Mouse (Mus musculus) v-Abl transformed pro-B cells (cell line): ENCODE data around the gene Foxp1.

Experiments
- in situ Hi-C, 2 experiments: fragments of 400-800 bp; cut with MboI; formaldehyde crosslinking; loops; one replicate each; pipeline ENCODE4 v1.15.1; 2025; ENCODE audit not compliant: unreplicated experiment in 2 of 2

Gene Foxp1

DNA sequence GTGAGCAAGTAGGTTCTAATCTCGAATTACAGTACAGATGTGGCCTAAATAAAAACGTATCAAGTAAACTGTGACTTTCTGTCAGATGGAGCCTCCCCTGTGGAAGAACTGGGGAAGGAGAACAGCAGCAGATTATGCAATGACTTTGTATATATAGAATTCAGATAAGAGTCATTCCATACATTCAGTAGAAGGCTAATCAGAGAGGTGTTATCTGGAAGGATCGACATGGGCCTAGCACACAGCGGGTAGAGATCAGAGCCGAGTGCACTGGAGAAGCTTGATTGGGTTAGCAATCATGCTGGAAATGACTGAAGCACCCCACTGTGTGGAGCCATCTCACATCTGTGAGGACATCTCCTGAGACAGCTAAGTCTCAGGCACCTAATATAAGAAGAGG, 150.1 kb downstream of the Foxp1 start:
- in situ Hi-C loops = loop anchor here (5.0 kb wide), 2 partner anchors 35 to 70 kb away; no protein-coding TSS in a partner anchor

DNA sequence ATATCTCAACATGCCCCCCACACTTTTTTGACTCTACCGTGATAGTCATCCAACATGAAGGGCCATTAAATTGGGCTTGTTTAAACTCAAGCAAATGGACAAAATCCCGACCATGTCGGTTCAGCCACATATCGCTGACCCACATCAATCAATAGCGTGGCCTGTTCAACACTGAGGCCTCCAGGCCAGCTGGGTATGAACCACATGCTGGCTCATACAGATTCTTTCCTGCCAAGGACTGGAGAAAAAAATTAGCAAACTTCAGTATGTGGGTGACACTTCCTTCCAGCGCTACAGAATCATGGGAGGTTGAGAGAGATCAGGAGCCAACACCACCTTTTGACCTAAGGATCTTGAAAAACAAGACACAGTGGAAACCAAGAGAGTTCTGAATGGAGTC, 150.5 kb downstream of the Foxp1 start:
- in situ Hi-C loops = loop anchor here (5.0 kb wide), 2 partner anchors 35 to 70 kb away; no protein-coding TSS in a partner anchor

DNA sequence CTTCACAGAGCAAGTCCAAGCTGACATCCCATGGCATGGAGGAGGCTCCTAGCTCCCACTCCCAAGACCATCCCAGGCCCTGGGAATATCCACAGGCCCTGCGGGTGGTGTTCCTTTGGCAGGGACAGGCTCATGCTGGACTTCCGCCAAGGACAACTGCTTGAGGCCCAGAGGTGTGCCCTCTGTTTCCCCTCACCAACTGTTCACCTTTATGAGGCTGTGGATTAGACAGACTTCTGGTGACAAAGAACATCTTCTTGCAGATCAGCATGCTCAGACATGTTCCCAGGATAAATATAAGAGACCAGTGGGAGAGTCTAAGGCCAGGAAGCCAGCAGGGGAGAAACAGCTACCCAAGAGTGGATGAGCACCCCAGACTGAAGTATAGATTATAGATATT, 152.6 kb downstream of the Foxp1 start:
- in situ Hi-C loops = loop anchor here (5.0 kb wide), 2 partner anchors 33 to 68 kb away; no protein-coding TSS in a partner anchor

GRCm38 (mm10) chr6:99369156-99369555, 153.4 kb downstream of the Foxp1 start:
- in situ Hi-C loops = no loop called here

DNA sequence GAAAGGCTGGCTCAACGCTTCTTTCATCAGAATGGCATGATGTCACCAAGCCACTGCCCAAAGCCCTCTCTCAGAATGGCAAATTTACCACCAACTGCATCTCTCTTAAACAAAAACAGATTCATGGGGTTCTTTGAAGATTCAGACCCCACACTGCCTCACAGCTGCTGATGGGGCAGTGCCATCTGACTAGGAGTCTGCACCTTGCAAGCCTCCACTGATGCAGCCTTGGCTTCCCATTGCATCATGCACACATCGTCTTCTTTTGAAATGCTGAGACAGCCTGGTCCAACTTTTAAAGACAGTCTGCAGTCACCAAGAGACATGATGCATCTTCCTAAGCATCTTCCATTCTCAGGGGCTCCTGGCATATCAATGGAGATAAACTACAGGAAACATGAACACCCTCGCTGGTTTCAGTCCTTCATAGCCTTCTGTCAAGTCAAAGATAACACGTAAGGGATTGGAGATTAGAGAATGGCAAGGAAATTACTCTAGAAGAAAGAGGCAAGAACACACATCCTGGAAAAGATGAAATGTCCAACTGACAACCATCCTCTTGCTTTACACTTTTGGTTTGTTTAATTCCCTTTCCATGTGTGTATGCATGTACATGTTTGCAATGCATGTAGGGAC, 154.3 kb downstream of the Foxp1 start:
- in situ Hi-C loops = no loop called here

- in situ Hi-C loops = no loop called here
Observed at GRCm38 (mm10) chr6:99364545-99364944, 158.0 kb downstream of the Foxp1 start.

- in situ Hi-C loops = no loop called here
Observed at GRCm38 (mm10) chr6:99360581-99360980, 161.9 kb downstream of the Foxp1 start.

DNA sequence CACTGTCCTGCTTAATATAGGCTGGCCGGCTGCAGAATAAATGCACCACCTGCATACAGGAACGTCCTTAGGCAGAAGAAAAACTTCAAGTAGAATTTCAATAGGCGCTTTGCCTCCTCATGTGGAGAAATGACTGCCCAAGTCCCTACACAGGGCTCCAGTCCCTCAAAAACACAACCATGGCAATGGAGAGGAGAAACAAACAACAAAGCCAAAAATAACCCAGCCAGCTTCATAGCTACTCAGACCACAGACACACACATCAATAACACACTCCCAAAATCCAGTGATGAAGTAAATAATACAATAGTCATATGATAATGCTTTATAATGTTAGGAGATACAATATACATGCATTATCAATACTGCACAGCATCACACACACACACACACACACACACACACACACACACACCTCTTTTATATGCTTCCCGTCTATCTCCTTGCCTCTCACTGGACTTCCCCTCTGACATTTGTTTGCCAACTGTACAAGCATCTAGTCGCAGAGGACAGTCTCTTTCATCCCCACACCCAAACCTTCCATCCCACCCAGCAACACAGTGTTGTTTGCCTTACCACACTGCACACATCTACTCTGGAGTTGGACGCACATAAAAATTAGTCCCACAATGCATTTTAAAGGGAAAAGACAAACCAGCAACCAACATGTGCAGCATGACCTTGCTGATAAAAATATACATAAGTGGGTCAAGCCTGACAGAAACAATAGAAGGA, 162.6 kb downstream of the Foxp1 start:
- in situ Hi-C loops = no loop called here

DNA sequence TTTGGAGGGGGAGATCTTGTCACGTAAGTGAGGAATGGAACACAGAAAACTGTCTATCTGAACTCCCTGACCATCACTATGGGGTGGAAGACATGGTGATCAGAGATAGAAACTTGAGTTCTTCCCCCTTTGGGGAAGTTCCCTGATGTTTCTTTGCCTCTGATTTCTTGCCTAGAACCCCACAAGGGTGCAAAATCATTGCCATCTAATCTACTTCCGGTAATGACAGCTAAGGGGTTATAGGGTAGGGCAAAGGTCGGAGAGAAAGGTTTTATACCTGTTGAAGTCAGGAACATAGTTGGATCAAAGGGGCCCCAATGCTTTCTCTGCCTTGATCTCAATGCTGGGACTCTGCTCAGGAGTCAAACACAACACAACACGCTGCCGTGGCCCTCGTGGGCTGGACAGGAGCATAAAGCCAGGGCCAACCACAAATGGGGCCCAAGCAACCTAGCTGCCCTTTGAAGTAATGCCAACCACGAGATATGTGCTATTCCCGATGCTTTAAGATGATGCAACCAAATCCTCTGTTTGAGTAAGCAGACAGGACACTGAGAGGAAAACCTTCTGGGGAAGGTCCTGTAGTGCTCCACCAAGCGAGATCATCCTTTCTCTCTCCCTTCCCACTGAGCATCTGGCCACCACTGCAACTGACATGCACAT, 163.4 kb downstream of the Foxp1 start:
- in situ Hi-C loops = no loop called here

DNA sequence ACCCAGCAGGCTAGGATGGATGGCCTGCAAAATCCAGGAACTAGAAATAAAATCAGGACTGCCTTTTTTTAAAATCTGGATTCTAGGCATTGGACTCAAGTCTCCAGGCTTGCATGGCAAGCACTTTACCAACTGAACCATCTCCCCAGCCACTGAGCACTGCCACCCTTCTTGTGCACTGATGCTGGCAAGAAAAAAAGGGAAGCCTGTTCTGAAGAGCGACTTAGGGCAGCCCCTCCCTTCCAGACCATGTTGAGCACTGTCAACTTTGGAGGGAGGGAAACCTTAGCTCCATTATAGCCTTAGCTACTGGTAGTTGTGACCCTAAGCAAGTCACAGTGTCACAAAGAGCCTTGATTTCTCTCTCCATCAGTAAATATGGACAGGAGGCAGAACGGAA, 164.6 kb downstream of the Foxp1 start:
- in situ Hi-C loops = no loop called here

- in situ Hi-C loops = no loop called here
Observed at GRCm38 (mm10) chr6:99354338-99354737, 168.2 kb downstream of the Foxp1 start.

- in situ Hi-C loops = no loop called here
Observed at GRCm38 (mm10) chr6:99353441-99353840, 169.1 kb downstream of the Foxp1 start.

- in situ Hi-C loops = no loop called here
Observed at GRCm38 (mm10) chr6:99350566-99350965, 172.0 kb downstream of the Foxp1 start.

DNA sequence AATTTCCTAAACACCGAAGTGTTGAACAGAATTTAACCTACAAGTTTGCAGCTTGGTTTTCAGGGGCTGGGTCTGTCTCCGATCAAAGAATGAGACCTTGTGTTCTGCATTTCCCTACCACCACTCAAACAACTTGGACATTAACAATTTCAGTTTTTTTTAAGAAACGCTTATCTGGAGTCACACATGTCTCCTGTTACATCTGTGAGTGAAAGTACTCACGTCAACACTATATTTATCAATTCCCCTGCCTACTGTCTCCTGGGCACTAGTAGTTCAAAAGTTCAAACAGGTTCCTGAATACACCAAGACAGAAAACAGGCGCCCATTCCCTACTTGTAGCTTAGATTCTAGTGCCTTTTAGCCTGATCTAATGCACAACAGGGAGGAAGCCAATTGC, 172.4 kb downstream of the Foxp1 start:
- in situ Hi-C loops = no loop called here

DNA sequence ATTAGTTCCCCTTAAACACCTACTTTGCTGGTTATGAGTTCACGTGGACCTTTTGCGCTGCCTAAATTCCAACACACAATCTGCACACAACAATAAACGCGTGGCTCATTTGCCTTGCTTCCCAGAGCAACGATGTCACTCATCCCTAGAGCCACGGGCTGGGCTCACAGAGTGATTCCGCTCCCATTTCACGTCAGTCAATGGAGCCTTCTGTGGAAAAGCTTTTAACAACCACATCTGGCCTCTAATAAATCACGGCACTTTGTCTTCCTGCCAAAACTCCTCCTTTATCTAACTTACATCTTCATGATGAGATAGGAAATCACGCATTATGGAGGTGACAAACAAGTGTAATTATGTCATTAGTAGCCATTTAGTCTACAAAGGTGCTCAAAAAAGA, 174.7 kb downstream of the Foxp1 start:
- in situ Hi-C loops = no loop called here

DNA sequence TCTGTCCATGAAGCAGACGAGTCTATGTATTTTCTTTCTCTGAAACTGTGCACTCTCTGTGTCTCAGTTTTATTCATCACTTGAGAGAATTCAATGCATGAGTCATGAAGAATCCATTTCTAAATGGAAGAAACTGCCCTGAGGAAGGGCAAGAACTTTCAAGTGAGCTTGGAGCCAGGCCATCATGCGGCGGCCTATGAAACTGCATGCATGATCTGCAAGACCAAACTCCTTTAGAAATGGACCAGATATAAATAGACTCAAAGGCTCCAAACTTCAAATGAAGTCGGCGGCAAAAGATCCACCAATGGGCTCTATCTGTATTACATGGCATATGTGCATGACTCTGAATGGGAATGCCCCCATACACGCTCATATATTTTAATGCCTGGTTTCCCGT, 177.6 kb downstream of the Foxp1 start:
- in situ Hi-C loops = no loop called here

DNA sequence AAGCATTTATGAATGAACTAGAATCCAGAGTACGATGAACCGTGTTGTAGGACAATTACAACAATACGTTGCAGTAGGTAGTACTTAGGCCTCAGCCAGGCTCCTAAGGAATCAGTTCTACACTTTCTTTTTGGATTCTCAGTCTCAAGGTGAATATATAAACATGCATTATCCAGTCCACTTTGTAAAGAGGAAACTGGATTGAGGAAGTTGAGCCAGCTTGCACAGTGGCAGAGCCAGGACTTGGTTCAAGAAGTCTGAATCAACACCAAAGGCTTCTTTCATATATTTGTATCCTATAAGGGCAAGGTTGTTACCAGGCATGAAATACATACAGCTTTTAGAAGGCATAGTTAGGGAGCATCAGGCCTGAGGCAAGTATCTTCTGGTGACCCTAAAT, 178.2 kb downstream of the Foxp1 start:
- in situ Hi-C loops = no loop called here

DNA sequence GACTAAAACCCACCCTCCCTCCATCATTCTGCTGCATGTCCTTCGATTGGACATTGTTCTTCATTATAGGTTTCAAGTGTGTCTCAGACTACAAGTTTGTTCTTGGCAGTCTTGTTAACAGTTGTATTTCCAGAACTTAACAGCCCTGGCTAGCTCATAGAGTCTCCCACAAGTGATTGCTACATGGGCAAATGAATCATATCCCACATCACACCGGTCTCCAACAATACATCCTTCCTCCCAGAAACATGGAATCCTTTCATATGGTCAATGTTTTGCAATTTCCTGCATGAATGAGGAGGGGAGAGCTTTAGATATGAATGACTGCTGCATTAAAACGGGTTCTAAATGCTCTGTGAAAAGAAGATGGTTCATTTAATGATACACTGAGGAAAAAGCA, 178.7 kb downstream of the Foxp1 start:
- in situ Hi-C loops = no loop called here

DNA sequence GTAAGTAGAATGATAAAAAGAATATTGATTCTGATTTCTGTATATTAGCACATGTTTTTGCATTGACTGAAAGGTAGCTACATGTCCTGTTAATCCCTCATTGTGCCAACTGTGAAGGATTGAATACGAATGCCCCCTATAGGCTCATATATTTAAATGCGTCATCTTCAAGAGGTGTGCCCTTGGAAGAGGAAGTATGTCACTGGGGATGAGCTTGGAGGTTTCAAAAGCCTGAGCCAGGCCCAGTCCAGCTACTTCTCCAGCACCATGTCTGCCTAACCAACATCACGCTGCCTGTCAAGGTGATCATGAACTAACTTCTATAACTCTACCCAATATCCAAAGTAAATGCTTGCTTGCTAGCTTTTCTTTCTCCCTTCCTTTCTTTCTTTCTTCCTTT, 180.1 kb downstream of the Foxp1 start:
- in situ Hi-C loops = no loop called here

DNA sequence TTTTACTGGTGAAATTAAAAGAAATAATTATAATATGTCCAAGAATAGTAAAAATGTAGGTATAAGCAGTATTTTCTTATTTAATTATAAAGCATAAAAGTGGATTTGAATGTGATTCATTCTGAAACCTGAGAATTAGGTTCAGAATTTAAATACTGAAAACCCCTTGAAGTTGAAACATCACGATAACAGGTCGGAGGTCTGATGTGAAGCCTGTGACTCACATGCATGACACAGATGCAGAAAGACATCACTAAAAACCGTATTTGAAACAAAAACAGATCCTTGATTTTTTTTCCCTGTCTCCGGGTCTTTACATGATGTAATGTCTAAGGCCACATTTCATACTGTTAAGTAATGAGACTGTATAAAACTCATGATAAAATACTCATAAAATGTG, 181.6 kb downstream of the Foxp1 start:
- in situ Hi-C loops = no loop called here

GRCm38 (mm10) chr6:99339986-99340721, 182.4 kb downstream of the Foxp1 start:
- in situ Hi-C loops = loop anchor here (5.0 to 10.0 kb wide), 4 partner anchors 32 to 75 kb away; no protein-coding TSS in a partner anchor
